Mouse (Mus musculus) neural tube, embryonic 15.5 days (tissue): ENCODE measurements around the gene Elovl5. TPM values are rescaled to one million over a fixed set of nuclear protein-coding genes. Genes with fewer than 3 reads are reported as not detected.

Experiments
- ATAC-seq: fragments of 200-750 bp; cut with Nextera tagmentation; 2 replicates; pipeline ENCODE4 v1.8.0; 2017; ENCODE audit warnings: mild to moderate bottlenecking, moderate TSS enrichment, moderate library complexity; ENCODE audit not compliant: low FRiP score
- H3K27ac ChIP-seq: fragments of 300-500 bp; sonication (generic); replicated peaks from 2 replicates; pipeline ENCODE4 v1.5.1; 2015; ENCODE audit warnings: mild to moderate bottlenecking, inconsistent platforms
- H3K27me3 ChIP-seq: fragments of 300-500 bp; sonication (generic); replicated peaks from 2 replicates; pipeline ENCODE4 v1.6.1; 2015; ENCODE audit warnings: inconsistent platforms
- H3K36me3 ChIP-seq: fragments of 300-500 bp; sonication (generic); 2 replicates; pipeline ENCODE4 v1.6.1; 2015; ENCODE audit warnings: inconsistent platforms
- H3K4me1 ChIP-seq: fragments of 300-500 bp; sonication (generic); 2 replicates; pipeline ENCODE4 v1.6.1; 2015; ENCODE audit warnings: inconsistent platforms
- H3K4me2 ChIP-seq: fragments of 300-500 bp; sonication (generic); 2 replicates; pipeline ENCODE4 v1.6.1; 2015; ENCODE audit warnings: inconsistent platforms, mild to moderate bottlenecking, moderate library complexity
- H3K4me3 ChIP-seq: fragments of 300-500 bp; sonication (generic); replicated peaks from 2 replicates; pipeline ENCODE4 v1.5.1; 2015; ENCODE audit warnings: mild to moderate bottlenecking, inconsistent platforms
- H3K9ac ChIP-seq: fragments of 300-500 bp; sonication (generic); replicated peaks from 2 replicates; pipeline ENCODE4 v1.6.1; 2015; ENCODE audit warnings: mild to moderate bottlenecking, inconsistent platforms
- H3K9me3 ChIP-seq: fragments of 300-500 bp; sonication (generic); replicated peaks from 2 replicates; pipeline ENCODE4 v1.6.1; 2016; ENCODE audit warnings: inconsistent platforms
- WGBS: fragments of 180-500 bp; shearing (Covaris S2); methylation state at CpG from one replicate; pipeline ENCODE4 v1.1.7; 2015; ENCODE audit warnings: mixed read lengths; 5-methylcytosine and 5-hydroxymethylcytosine counted together
- polyA plus RNA-seq: library from polyadenylated mRNA; unstranded; fragments of >200 nt; fragmentation: Nextera tagmentation; extraction: Ambion mirVana; gene quantifications from 2 replicates; pipeline ENCODE4 v1.2.1, GENCODE M21; 2015

The Elovl5 gene
- polyA plus RNA-seq, 1 experiment from 2014 or later, result 61.8 TPM

DNA sequence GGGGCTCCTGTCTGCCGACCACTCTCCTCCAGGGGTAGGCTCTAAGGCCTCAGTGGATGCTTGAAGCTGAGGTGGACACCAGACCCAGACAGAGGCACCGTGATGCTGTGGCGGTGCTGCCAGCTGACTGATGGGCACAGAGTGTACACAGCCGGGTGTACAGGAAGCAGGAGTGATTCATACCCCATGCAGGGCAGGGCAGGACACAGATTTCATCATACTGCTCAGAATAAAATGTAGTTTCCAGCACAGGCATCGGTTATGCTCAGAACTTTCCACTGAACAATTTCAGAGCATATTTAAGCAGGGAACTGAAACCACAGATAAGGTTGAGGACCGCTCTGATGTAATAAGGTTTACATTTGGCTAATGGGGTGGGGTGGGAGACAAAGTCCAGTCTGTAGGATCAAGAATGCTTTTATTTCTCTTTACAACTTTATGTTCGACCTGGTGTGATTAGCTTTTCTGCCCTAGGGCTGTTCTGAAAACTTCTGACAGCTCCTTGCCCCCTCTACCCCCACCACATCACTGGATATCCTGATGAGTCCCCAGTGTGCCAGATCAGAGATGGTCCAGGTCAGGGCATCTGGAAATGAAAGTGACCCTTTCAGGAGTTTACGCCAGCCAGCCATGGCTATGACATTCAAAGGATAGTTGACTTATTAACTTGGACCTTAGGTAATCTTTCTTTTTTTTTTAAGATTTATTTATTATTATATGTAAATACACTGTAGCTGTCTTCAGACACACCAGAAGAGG lies 105.2 kb downstream of the Elovl5 start:
- WGBS, result 72% methylated on average over 8 of the region's 8 CpGs
- Histone ChIP-seq H3K9me3 (no peaks in the 10 kb centered on the region), H3K27ac (no peak overlapping the region), H3K4me2 (no peak overlapping the region), H3K9ac (no peak overlapping the region), H3K4me1 (peaks cover 6% of the 10 kb centered on the region; the same call in 1 of the 2 replicates), H3K27me3 (0 out of 2 replicates have a peak, but pooled peaks cover 4% of the 10 kb centered on the region), H3K36me3 (no peaks in the 10 kb centered on the region), H3K4me3 (no peak overlapping the region)
- no peak for ATAC-seq

DNA sequence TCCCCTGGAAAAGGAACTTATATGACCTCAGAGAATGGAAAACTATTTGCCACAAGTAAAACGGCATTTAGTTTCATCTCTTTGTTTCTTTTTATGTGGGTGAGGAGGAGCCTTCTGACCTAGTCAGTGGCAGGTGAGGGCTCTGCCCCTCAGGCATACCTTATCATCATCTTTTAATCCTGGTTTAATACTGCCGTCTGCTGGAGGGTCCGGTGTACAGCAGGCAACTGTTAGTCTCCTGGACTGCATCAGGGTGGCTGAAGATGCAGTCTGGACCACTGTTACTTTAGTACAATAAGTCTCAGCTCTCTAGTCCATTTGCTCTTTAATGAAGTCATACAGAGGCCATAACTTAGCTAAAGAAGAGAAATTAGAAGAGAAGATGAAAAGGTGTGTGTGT lies 107.7 kb downstream of the Elovl5 start:
- peak; percentile 79 for ATAC-seq

DNA sequence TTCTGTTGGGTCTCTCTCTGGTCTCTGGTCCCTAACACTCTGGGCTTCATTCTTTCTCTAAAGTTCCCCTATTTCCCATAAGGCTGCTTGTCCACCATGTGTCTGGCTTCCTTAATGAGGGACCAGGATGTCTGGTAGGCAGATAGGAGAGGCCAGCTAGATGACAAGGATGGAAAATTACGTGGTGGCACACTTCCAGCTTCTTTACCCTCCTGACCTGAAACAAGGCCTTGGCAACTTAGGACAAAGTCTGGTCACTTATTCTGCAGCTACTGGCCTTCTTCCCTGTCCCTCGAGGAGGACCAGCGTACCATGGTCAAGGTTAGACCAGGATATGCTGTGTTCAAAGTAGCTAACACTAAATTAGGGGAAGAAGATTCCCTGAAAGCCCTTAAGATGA lies 109.9 kb downstream of the Elovl5 start:
- Histone ChIP-seq H3K36me3 (no peaks in the 10 kb centered on the region), H3K4me1 (no peaks in the 10 kb centered on the region)
- no peak for ATAC-seq

More for the DNA sequence above, 107.7 kb downstream of the Elovl5 start:
- Histone ChIP-seq H3K9ac (no peak overlapping the region), H3K9me3 (no peaks in the 10 kb centered on the region), H3K27me3 (0 out of 2 replicates have a peak, but pooled peaks cover 4% of the 10 kb centered on the region), H3K36me3 (no peaks in the 10 kb centered on the region), H3K4me2 (no peak overlapping the region), H3K4me3 (no peak overlapping the region), H3K4me1 (peaks cover 6% of the 10 kb centered on the region; the same call in 1 of the 2 replicates), H3K27ac (no peak overlapping the region)
- 19% methylated on average over 3 of the region's 3 CpGs for WGBS

DNA sequence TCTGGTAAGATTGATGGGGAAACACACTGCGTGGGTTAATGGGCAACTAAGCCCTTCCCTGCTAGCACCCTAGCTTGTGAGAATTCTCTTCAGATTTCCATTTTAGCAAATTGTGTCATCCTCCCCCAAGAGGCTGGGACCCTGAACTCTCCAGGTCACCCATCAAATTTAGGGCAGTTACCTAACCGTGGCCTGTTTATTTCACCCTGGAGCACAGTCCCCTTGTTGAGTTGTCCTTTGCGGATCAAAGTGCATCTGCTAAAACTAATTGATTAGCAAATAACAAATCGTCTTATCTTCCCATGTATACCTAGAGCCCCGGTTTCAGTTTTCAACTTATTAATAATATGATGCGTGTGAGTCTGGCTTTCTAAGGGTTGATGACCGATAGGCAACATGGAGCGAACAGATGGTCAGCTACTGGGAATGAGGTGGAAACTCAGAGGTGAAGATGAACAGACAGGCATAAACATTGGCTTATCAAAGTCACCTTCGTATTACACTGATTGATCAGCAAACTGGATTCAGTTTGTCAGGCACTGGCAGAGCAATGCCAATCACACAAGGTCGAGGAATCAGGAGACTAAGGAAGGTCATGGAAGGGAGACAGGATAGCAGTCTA lies 113.8 kb downstream of the Elovl5 start:
- WGBS, result 94% methylated on average over 10 of the region's 10 CpGs
- no peak overlapping the region for H3K4me3 ChIP-seq
- ATAC-seq, result no peak

More for the DNA sequence above, 109.9 kb downstream of the Elovl5 start:
- H3K4me3 ChIP-seq, result no peak overlapping the region
- no peak overlapping the region for H3K9ac ChIP-seq
- H3K27me3 ChIP-seq, result no peaks in the 10 kb centered on the region
- no peak overlapping the region for H3K4me2 ChIP-seq
- H3K27ac ChIP-seq, result no peak overlapping the region
- H3K9me3 ChIP-seq, result no peaks in the 10 kb centered on the region
- WGBS, result 80% methylated on average over 3 of the region's 3 CpGs

DNA sequence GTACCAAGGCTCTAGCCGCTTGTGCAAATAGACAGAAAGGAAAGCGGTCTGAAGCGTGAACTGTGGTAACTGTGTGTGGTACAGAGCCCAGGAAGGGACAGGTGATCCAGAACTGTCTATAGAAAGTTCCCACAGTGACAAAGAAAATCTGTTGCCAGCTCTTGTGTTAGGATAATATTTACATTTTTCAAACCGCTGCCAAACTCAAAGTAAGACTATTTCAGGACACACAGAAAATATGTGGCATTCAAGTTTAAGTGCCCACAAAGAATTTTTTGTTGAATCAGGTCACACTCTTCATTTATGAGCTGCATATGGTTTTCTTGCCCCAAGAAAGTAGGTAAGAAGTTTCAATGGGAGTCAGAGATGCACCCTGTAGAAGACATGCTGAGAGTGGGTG lies 115.8 kb downstream of the Elovl5 start:
- H3K9ac ChIP-seq, result no peak overlapping the region
- H3K9me3 ChIP-seq, result no peaks in the 10 kb centered on the region
- no peak for ATAC-seq
- H3K27ac ChIP-seq, result no peak overlapping the region
- 88% methylated on average over 4 of the region's 4 CpGs for WGBS
- no peak overlapping the region for H3K4me2 ChIP-seq
- H3K36me3 ChIP-seq, result no peaks in the 10 kb centered on the region
- no peaks in the 10 kb centered on the region for H3K4me1 ChIP-seq
- no peaks in the 10 kb centered on the region for H3K27me3 ChIP-seq
- no peak overlapping the region for H3K4me3 ChIP-seq

More for the DNA sequence above, 113.8 kb downstream of the Elovl5 start:
- Histone ChIP-seq H3K36me3 (no peaks in the 10 kb centered on the region), H3K27me3 (no peaks in the 10 kb centered on the region), H3K9me3 (no peaks in the 10 kb centered on the region), H3K4me2 (no peak overlapping the region), H3K27ac (no peak overlapping the region), H3K4me1 (no peaks in the 10 kb centered on the region), H3K9ac (no peak overlapping the region)

Other genes with a start within 250 kb of the Elovl5 start
- gene Gclc, start 162.8 kb upstream of the Elovl5 start, polyA plus RNA-seq, result 15.2 and 17.2 TPM in 2 replicates
- not detected in 2 replicates for gene Gcm1, start 134.6 kb downstream of the Elovl5 start, polyA plus RNA-seq
- gene Fbxo9, start 191.7 kb downstream of the Elovl5 start, polyA plus RNA-seq, result 84.7 and 90.9 TPM in 2 replicates
- gene Ick, start 191.8 kb downstream of the Elovl5 start, polyA plus RNA-seq, result 30.2 and 30.6 TPM in 2 replicates